Mouse (Mus musculus): ENCODE data around the gene Zfp109. TPM values are rescaled to one million over a fixed set of nuclear protein-coding genes. Genes with fewer than 3 reads are reported as not detected.

Gene Zfp109
- polyA plus RNA-seq (2012; fragmentation: generic; extraction: Trizol), result under 1 TPM; 0.05 to 0.38 TPM

GRCm38 (mm10) chr7:24237040-24237791 lies at the start of gene Zfp109:
Zfp109 (minus strand) TSS chr7:24237560.

GRCm38 (mm10) chr7:24270288-24270672 lies 32.9 kb upstream of the Zfp109 start, which contains the start of gene Zfp93:
Zfp93 (plus strand) TSS chr7:24270420.

GRCm38 (mm10) chr7:24254633-24255474 lies 17.5 kb upstream of the Zfp109 start, which contains the start of gene Zfp108:
Zfp108 (plus strand) TSS chr7:24254794.

GRCm38 (mm10) chr7:24211343-24211742 lies 26.0 kb downstream of the Zfp109 start, which contains the start of gene Zfp111:
Zfp111 (minus strand) TSS chr7:24211443.

Other genes starting within 250 kb of the Zfp109 start
- not detected for gene V1rd19, start 235.9 kb downstream of the Zfp109 start, polyA plus RNA-seq (2012; fragmentation: generic; extraction: Trizol)
- not detected for gene Vmn1r183, start 184.3 kb downstream of the Zfp109 start, polyA plus RNA-seq (2012; fragmentation: generic; extraction: Trizol)
- 1 to 10 TPM in 1 of 2 experiments, under 1 TPM in 1; 0.62 to 5.6 TPM for gene Zfp180, start 155.6 kb downstream of the Zfp109 start, polyA plus RNA-seq (2012; fragmentation: generic; extraction: Trizol)
- 1 to 10 TPM in 1 of 2 experiments, under 1 TPM in 1; 0.08 to 2.1 TPM for gene Zfp112, start 125.2 kb downstream of the Zfp109 start, polyA plus RNA-seq (2012; fragmentation: generic; extraction: Trizol)
- gene Zfp235, start 103.4 kb downstream of the Zfp109 start, polyA plus RNA-seq (2012; fragmentation: generic; extraction: Trizol), result 1 to 10 TPM; 1.0 to 3.9 TPM
- under 1 TPM in 1 of 2 experiments, not detected in 1; 0.01 TPM for gene Zfp114, start 62.5 kb downstream of the Zfp109 start, polyA plus RNA-seq (2012; fragmentation: generic; extraction: Trizol)
- gene Zfp111, start 26.1 kb downstream of the Zfp109 start, polyA plus RNA-seq (2012; fragmentation: generic; extraction: Trizol), result 1 to 10 TPM in 1 of 2 experiments, under 1 TPM in 1; 0.41 to 1.6 TPM
- gene Zfp108, start 17.2 kb upstream of the Zfp109 start, polyA plus RNA-seq (2012; fragmentation: generic; extraction: Trizol), result 1 to 10 TPM in 1 of 2 experiments, under 1 TPM in 1; 0.07 to 1.8 TPM
- gene Zfp93, start 32.9 kb upstream of the Zfp109 start, polyA plus RNA-seq (2012; fragmentation: generic; extraction: Trizol), result 1 to 10 TPM in 1 of 2 experiments, under 1 TPM in 1; 0.62 to 4.0 TPM
- gene Zfp61, start 63.7 kb upstream of the Zfp109 start, polyA plus RNA-seq (2012; fragmentation: generic; extraction: Trizol), result 10 to 100 TPM in 1 of 2 experiments, 1 to 10 TPM in 1; 1.9 to 12.7 TPM
- 1 to 10 TPM; 1.1 to 4.7 TPM for gene Zfp94, start 79.1 kb upstream of the Zfp109 start, polyA plus RNA-seq (2012; fragmentation: generic; extraction: Trizol)
- not detected for gene Tescl, start 96.4 kb upstream of the Zfp109 start, polyA plus RNA-seq (2012; fragmentation: generic; extraction: Trizol)
- not detected for gene Lypd5, start 111.6 kb upstream of the Zfp109 start, polyA plus RNA-seq (2012; fragmentation: generic; extraction: Trizol)
- gene Kcnn4, start 132.7 kb upstream of the Zfp109 start, polyA plus RNA-seq (2012; fragmentation: generic; extraction: Trizol), result 10 to 100 TPM; 28.9 to 90.8 TPM
- gene Smg9, start 162.1 kb upstream of the Zfp109 start, polyA plus RNA-seq (2012; fragmentation: generic; extraction: Trizol), result 10 to 100 TPM; 16.1 to 17.6 TPM
- gene Irgc1, start 214.7 kb upstream of the Zfp109 start, polyA plus RNA-seq (2012; fragmentation: generic; extraction: Trizol), result under 1 TPM in 1 of 2 experiments, not detected in 1; 0.07 TPM
- 10 to 100 TPM in 1 of 2 experiments, 1 to 10 TPM in 1; 5.0 to 32.8 TPM for gene Plaur, start 224.9 kb upstream of the Zfp109 start, polyA plus RNA-seq (2012; fragmentation: generic; extraction: Trizol)
- gene Cadm4, start 244.5 kb upstream of the Zfp109 start, polyA plus RNA-seq (2012; fragmentation: generic; extraction: Trizol), result under 1 TPM; 0.27 to 0.57 TPM

Measured in C3H10T1/2 (cell line).